Mouse (Mus musculus): ENCODE results near the gene Capzb. TPM values are rescaled to one million over a fixed set of nuclear protein-coding genes. Genes with fewer than 3 reads are reported as not detected.

The Capzb gene
- polyA plus RNA-seq (2014; fragmentation: Illumina TruSeq; extraction: RNeasy Lipid Tissue Mini Kit (QIAGEN cat#74804); ENCODE audit: low read depth, low replicate concordance) = 71.7 TPM

GRCm38 (mm10) chr4:139192499-139193175 lies at the start of gene Capzb:
TSS of gene Capzb (plus strand) at chr4:139192899.

GRCm38 (mm10) chr4:139310171-139310898 lies 117.6 kb downstream of the Capzb start, which contains the start of the genes Pqlc2 and Akr7a5:
TSS of gene Pqlc2 (minus strand) at chr4:139310708.
TSS of gene Akr7a5 (plus strand) at chr4:139310744.

Other genes starting within 250 kb of the Capzb start
- gene Rnf186, start 225.8 kb upstream of the Capzb start, polyA plus RNA-seq (2014; fragmentation: Illumina TruSeq; extraction: RNeasy Lipid Tissue Mini Kit (QIAGEN cat#74804); ENCODE audit: low read depth, low replicate concordance) = not detected
- gene Tmco4, start 220.0 kb upstream of the Capzb start, polyA plus RNA-seq (2014; fragmentation: Illumina TruSeq; extraction: RNeasy Lipid Tissue Mini Kit (QIAGEN cat#74804); ENCODE audit: low read depth, low replicate concordance) = 0.85 TPM
- gene Htr6, start 117.3 kb upstream of the Capzb start, polyA plus RNA-seq (2014; fragmentation: Illumina TruSeq; extraction: RNeasy Lipid Tissue Mini Kit (QIAGEN cat#74804); ENCODE audit: low read depth, low replicate concordance) = not detected
- 0.48 TPM for gene Nbl1, start 99.9 kb upstream of the Capzb start, polyA plus RNA-seq (2014; fragmentation: Illumina TruSeq; extraction: RNeasy Lipid Tissue Mini Kit (QIAGEN cat#74804); ENCODE audit: low read depth, low replicate concordance)
- gene Minos1, start 61.8 kb upstream of the Capzb start, polyA plus RNA-seq (2014; fragmentation: Illumina TruSeq; extraction: RNeasy Lipid Tissue Mini Kit (QIAGEN cat#74804); ENCODE audit: low read depth, low replicate concordance) = 306 TPM
- 0.41 TPM for gene Pqlc2, start 117.8 kb downstream of the Capzb start, polyA plus RNA-seq (2014; fragmentation: Illumina TruSeq; extraction: RNeasy Lipid Tissue Mini Kit (QIAGEN cat#74804); ENCODE audit: low read depth, low replicate concordance)
- 0.69 TPM for gene Akr7a5, start 117.8 kb downstream of the Capzb start, polyA plus RNA-seq (2014; fragmentation: Illumina TruSeq; extraction: RNeasy Lipid Tissue Mini Kit (QIAGEN cat#74804); ENCODE audit: low read depth, low replicate concordance)
- gene Mrto4, start 159.7 kb downstream of the Capzb start, polyA plus RNA-seq (2014; fragmentation: Illumina TruSeq; extraction: RNeasy Lipid Tissue Mini Kit (QIAGEN cat#74804); ENCODE audit: low read depth, low replicate concordance) = 54.8 TPM
- 4.0 TPM for gene Emc1, start 159.7 kb downstream of the Capzb start, polyA plus RNA-seq (2014; fragmentation: Illumina TruSeq; extraction: RNeasy Lipid Tissue Mini Kit (QIAGEN cat#74804); ENCODE audit: low read depth, low replicate concordance)
- gene Ubr4, start 159.7 kb downstream of the Capzb start, polyA plus RNA-seq (2014; fragmentation: Illumina TruSeq; extraction: RNeasy Lipid Tissue Mini Kit (QIAGEN cat#74804); ENCODE audit: low read depth, low replicate concordance) = 27.3 TPM